Mouse (Mus musculus): ENCODE results near the gene Hes2. TPM values are rescaled to one million over a fixed set of nuclear protein-coding genes. Genes with fewer than 3 reads are reported as not detected.
A peak's percentile ranks its signal among the peaks of the same experiment; 100 is the strongest.

Gene Hes2
- polyA plus RNA-seq, 2 experiments = 0.01 to 0.05 TPM

GRCm38 (mm10) chr4:152136876-152137250 is 21.8 kb upstream of the Hes2 start:
- ATAC-seq (ENCODE audit: insufficient read depth) (no peak), DNase-seq (ENCODE audit: low read depth in 3 of 3, low spot score in 3 of 3) (no peak)
- TF ChIP-seq CTCF (IDR thresholded peaks at IDR 0.05; ENCODE audit: low read depth) (no peak), EP300 (IDR thresholded peaks at IDR 0.05; ENCODE audit: low read depth) (no peak)
- H3K9me3 ChIP-seq (ENCODE audit: control insufficient read depth, low read length) = no peaks in the 10 kb centered on the region
- peaks cover 3 to 6% of the 10 kb centered on the region in 2 experiments; a peak in 3 of 4 replicates for H3K4me1 ChIP-seq (replicated peaks; ENCODE audit: control insufficient read depth in 2 of 2, insufficient read depth in 2 of 2, low read length in 1 of 2)
- H3K9ac ChIP-seq (replicated peaks) = no peak overlapping the region
- 77% methylated on average over 2 of the region's 2 CpGs for WGBS (ENCODE audit: insufficient replicate concordance)
- H3K4me2 ChIP-seq (ENCODE audit: low read depth) = no peak overlapping the region
- H3K4me3 ChIP-seq (ENCODE audit: insufficient read depth in 1 of 2, low read depth in 2 of 2, low read length in 2 of 2) = no peak overlapping the region
- H3K36me3 ChIP-seq (replicated peaks; ENCODE audit: control insufficient read depth, insufficient read depth, low read depth) = no peaks in the 10 kb centered on the region
- H3K27me3 ChIP-seq (ENCODE audit: control insufficient read depth, insufficient read depth, low read length) = peaks cover 26% of the 10 kb centered on the region
- H3K27ac ChIP-seq = no peak overlapping the region

DNA sequence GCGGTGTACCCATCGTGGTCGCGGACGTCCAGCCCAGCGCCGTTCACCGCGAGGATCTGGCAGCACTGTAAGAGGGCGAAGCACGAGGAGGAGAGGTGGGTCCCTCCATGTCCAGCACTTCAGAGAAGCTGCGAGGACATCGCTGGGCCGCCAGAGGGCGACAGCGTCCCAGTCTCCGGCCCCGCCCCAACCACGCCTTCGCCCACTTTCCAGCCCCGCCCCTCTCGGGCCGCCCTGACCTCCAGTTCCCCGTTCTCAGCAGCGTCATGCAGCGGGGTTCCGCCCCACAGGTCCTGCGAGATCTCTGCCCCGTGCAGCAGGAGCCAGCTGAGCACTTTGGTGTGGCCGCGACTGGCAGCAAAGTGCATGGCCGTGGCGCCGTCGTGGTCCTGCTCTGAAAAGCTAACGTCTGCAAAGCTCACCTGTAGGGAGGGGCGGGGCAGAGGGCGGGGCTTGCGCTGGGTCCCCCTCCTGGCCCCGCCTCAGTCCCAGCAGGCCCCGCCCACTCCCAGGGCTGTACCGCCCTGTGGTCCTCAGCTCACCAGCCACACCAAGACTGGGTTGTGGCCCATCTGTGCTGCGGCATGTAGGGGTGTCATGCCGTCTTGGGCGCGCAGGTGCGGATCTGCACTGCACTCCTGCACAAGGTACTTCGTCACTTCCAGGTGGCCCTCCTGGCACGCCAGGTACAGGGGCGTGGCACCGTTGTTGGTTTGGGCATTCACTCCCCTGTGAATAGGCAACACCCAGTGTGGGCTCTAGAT is 20.0 kb upstream of the Hes2 start:
- peak; percentile 88 for ATAC-seq (ENCODE audit: insufficient read depth)
- H3K36me3 ChIP-seq (replicated peaks; ENCODE audit: control insufficient read depth, insufficient read depth, low read depth) = no peaks in the 10 kb centered on the region
- H3K27ac ChIP-seq = no peak overlapping the region
- H3K27me3 ChIP-seq (ENCODE audit: control insufficient read depth, insufficient read depth, low read length) = peaks cover 8% of the 10 kb centered on the region
- H3K4me1 ChIP-seq (replicated peaks; ENCODE audit: control insufficient read depth in 2 of 2, insufficient read depth in 2 of 2, low read length in 1 of 2) = peaks cover 3 to 6% of the 10 kb centered on the region in 2 experiments; a peak in 3 of 4 replicates
- peak; percentile 97 for TF ChIP-seq CTCF (IDR thresholded peaks at IDR 0.05; ENCODE audit: low read depth)
- TF ChIP-seq EP300 (IDR thresholded peaks at IDR 0.05; ENCODE audit: low read depth) = no peak
- no peaks in the 10 kb centered on the region for H3K9me3 ChIP-seq (ENCODE audit: control insufficient read depth, low read length)
- H3K4me2 ChIP-seq (ENCODE audit: low read depth) = peak overlapping the region; percentile 74
- H3K9ac ChIP-seq (replicated peaks) = no peak overlapping the region
- peak; percentile 66 to 76 (median 66) for DNase-seq (ENCODE audit: low read depth in 3 of 3, low spot score in 3 of 3)
- WGBS (ENCODE audit: insufficient replicate concordance) = 3% methylated on average over 51 of the region's 51 CpGs
- peak overlapping the region; percentile 51 to 56 for H3K4me3 ChIP-seq (ENCODE audit: insufficient read depth in 1 of 2, low read depth in 2 of 2, low read length in 2 of 2)

GRCm38 (mm10) chr4:152140441-152140840 is 18.2 kb upstream of the Hes2 start:
- Histone ChIP-seq H3K9me3 (ENCODE audit: control insufficient read depth, low read length) (no peaks in the 10 kb centered on the region), H3K4me2 (ENCODE audit: low read depth) (no peak overlapping the region), H3K36me3 (replicated peaks; ENCODE audit: control insufficient read depth, insufficient read depth, low read depth) (no peaks in the 10 kb centered on the region), H3K4me3 (ENCODE audit: insufficient read depth in 1 of 2, low read depth in 2 of 2, low read length in 2 of 2) (no peak overlapping the region), H3K27ac (no peak overlapping the region), H3K9ac (replicated peaks) (no peak overlapping the region), H3K4me1 (replicated peaks; ENCODE audit: control insufficient read depth in 2 of 2, insufficient read depth in 2 of 2, low read length in 1 of 2) (peaks cover 3 to 6% of the 10 kb centered on the region in 2 experiments; a peak in 3 of 4 replicates), H3K27me3 (ENCODE audit: control insufficient read depth, insufficient read depth, low read length) (no peaks in the 10 kb centered on the region; the same call in 1 of the 2 replicates)
- ATAC-seq (ENCODE audit: insufficient read depth) = no peak
- 23% methylated on average over 6 of the region's 6 CpGs for WGBS (ENCODE audit: insufficient replicate concordance)
- DNase-seq (ENCODE audit: low read depth in 3 of 3, low spot score in 3 of 3) = peak in 1 of 3 experiments; percentile 37
- TF ChIP-seq CTCF (IDR thresholded peaks at IDR 0.05; ENCODE audit: low read depth) (peak; percentile 91), EP300 (IDR thresholded peaks at IDR 0.05; ENCODE audit: low read depth) (no peak)

GRCm38 (mm10) chr4:152141521-152142135 is 17.0 kb upstream of the Hes2 start:
- no peak for DNase-seq (ENCODE audit: low read depth in 3 of 3, low spot score in 3 of 3)
- ATAC-seq (ENCODE audit: insufficient read depth) = no peak
- no peaks in the 10 kb centered on the region for H3K9me3 ChIP-seq (ENCODE audit: control insufficient read depth, low read length)
- H3K36me3 ChIP-seq (replicated peaks; ENCODE audit: control insufficient read depth, insufficient read depth, low read depth) = no peaks in the 10 kb centered on the region
- no peak overlapping the region for H3K4me3 ChIP-seq (ENCODE audit: insufficient read depth in 1 of 2, low read depth in 2 of 2, low read length in 2 of 2)
- 63% methylated on average over 8 of the region's 8 CpGs for WGBS (ENCODE audit: insufficient replicate concordance)
- TF ChIP-seq EP300 (IDR thresholded peaks at IDR 0.05; ENCODE audit: low read depth) = no peak
- TF ChIP-seq CTCF (IDR thresholded peaks at IDR 0.05; ENCODE audit: low read depth) = no peak
- H3K27me3 ChIP-seq (ENCODE audit: control insufficient read depth, insufficient read depth, low read length) = no peaks in the 10 kb centered on the region; the same call in 1 of the 2 replicates
- no peak overlapping the region for H3K9ac ChIP-seq (replicated peaks)
- H3K4me2 ChIP-seq (ENCODE audit: low read depth) = no peak overlapping the region
- H3K27ac ChIP-seq = no peak overlapping the region
- H3K4me1 ChIP-seq (replicated peaks; ENCODE audit: control insufficient read depth in 2 of 2, insufficient read depth in 2 of 2, low read length in 1 of 2) = peaks cover 3 to 6% of the 10 kb centered on the region in 2 experiments; a peak in 3 of 4 replicates

GRCm38 (mm10) chr4:152143632-152144031 is 15.0 kb upstream of the Hes2 start:
- Histone ChIP-seq H3K27ac (no peak overlapping the region), H3K27me3 (ENCODE audit: control insufficient read depth, insufficient read depth, low read length) (no peaks in the 10 kb centered on the region), H3K4me2 (ENCODE audit: low read depth) (no peak overlapping the region), H3K4me1 (replicated peaks; ENCODE audit: control insufficient read depth in 2 of 2, insufficient read depth in 2 of 2, low read length in 1 of 2) (peaks cover 1 to 3% of the 10 kb centered on the region in 2 experiments; a peak in 3 of 4 replicates), H3K36me3 (replicated peaks; ENCODE audit: control insufficient read depth, insufficient read depth, low read depth) (no peaks in the 10 kb centered on the region), H3K9ac (replicated peaks) (no peak overlapping the region), H3K4me3 (ENCODE audit: insufficient read depth in 1 of 2, low read depth in 2 of 2, low read length in 2 of 2) (no peak overlapping the region), H3K9me3 (ENCODE audit: control insufficient read depth, low read length) (no peaks in the 10 kb centered on the region)
- DNase-seq (ENCODE audit: low read depth in 3 of 3, low spot score in 3 of 3) = no peak
- WGBS (ENCODE audit: insufficient replicate concordance) = 45% methylated on average over 1 of the region's 1 CpGs
- TF ChIP-seq EP300 (IDR thresholded peaks at IDR 0.05; ENCODE audit: low read depth) (no peak), CTCF (IDR thresholded peaks at IDR 0.05; ENCODE audit: low read depth) (peak; percentile 44)
- ATAC-seq (ENCODE audit: insufficient read depth) = no peak
